Mouse (Mus musculus) bone marrow, adult 2 months (tissue): Measurements from ENCODE around the gene Rfx8. TPM values are rescaled to one million over a fixed set of nuclear protein-coding genes. Genes with fewer than 3 reads are reported as not detected.

Experiments used
- H3K27ac ChIP-seq: fragments of 200-500 bp; 2 replicates; pipeline ENCODE4 v1.5.1; 2012; ENCODE audit warnings: low read depth, mild to moderate bottlenecking, control low read depth, inconsistent platforms, low read length; ENCODE audit not compliant: control insufficient read depth, poor library complexity, insufficient read depth
- H3K4me1 ChIP-seq: fragments of 200-500 bp; 2 replicates; pipeline ENCODE4 v1.6.1; 2011; ENCODE audit warnings: low read length; ENCODE audit not compliant: control insufficient read depth, insufficient read depth
- H3K4me3 ChIP-seq: fragments of 200-500 bp; replicated peaks from 2 replicates; pipeline ENCODE3; 2011; ENCODE audit warnings: mild to moderate bottlenecking, low read depth, low read length, control low read depth; ENCODE audit not compliant: control insufficient read depth
- CTCF ChIP-seq: fragments of 200-500 bp; IDR thresholded peaks from 2 replicates; pipeline ENCODE4 v1.5.1; 2011; ENCODE audit warnings: low read length, control low read depth; ENCODE audit not compliant: control insufficient read depth, insufficient read depth
- POLR2A ChIP-seq: fragments of 200-500 bp; IDR thresholded peaks from 2 replicates; pipeline ENCODE4 v1.6.1; 2011; ENCODE audit warnings: low read depth, mild to moderate bottlenecking, control low read depth, low read length, borderline replicate concordance; ENCODE audit not compliant: control insufficient read depth
- WGBS: fragments of 180-500 bp; shearing (Covaris S2); methylation state at CpG from one replicate; pipeline ENCODE4 v1.1.7; 2018; 5-methylcytosine and 5-hydroxymethylcytosine counted together
- polyA plus RNA-seq: library from polyadenylated mRNA; stranded (reverse); fragments of >200 nt; gene quantifications from 2 replicates; pipeline ENCODE4 v1.2.4, GENCODE M21; 2011; ENCODE audit warnings: low replicate concordance; ENCODE audit not compliant: missing spikeins, insufficient read depth, insufficient read length

Rfx8 gene
- polyA plus RNA-seq, 1 experiment, result not detected

DNA sequence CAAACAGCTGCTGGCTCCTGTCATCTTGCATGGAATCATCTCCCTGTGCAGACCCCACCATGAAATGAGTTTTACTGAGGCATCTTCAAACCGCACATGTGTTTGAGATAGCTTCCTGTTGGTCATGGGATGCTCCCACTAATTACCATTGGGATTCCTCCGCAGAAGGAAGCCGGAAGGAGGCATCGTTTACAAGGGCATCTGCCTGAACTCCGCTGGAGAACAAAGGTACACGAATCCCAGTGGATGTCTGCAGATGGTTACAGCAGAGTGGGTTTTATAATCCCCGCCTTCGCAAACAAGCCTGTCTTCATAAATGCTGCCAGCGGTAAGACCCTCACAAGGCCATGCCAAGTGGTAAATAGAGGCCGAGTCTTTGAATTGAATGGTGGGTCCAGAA lies 11.3 kb upstream of the Rfx8 start:
- WGBS, result 78% methylated on average over 10 of the region's 10 CpGs
- no peak overlapping the region for H3K27ac ChIP-seq
- H3K4me1 ChIP-seq, result peaks cover 5% of the 10 kb centered on the region
- no peak overlapping the region for H3K4me3 ChIP-seq
- no peak for TF ChIP-seq CTCF
- TF ChIP-seq POLR2A, result no peak

DNA sequence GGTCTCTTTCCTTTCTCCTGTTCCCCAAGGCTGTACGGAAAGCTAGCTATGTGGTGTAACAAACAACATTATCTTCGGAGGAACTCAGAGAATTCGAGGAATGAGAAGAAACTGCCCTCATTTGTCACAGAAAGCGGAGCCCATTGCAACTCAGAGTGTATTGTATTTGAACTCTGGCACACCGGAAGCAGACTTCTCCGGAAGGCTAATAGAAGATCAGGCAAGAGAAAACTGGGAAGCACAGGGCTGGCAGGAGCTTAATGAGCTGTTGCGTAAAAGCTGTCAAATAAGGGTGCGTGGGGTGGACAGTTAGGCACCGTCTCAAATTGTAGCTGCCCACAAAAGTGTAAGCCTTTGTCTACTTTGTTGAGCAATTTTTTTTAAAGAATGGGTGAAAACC lies 10.7 kb upstream of the Rfx8 start:
- 40% methylated on average over 9 of the region's 9 CpGs for WGBS
- H3K4me3 ChIP-seq, result no peak overlapping the region
- peaks cover 5% of the 10 kb centered on the region for H3K4me1 ChIP-seq
- no peak overlapping the region for H3K27ac ChIP-seq
- no peak for TF ChIP-seq CTCF
- no peak for TF ChIP-seq POLR2A

DNA sequence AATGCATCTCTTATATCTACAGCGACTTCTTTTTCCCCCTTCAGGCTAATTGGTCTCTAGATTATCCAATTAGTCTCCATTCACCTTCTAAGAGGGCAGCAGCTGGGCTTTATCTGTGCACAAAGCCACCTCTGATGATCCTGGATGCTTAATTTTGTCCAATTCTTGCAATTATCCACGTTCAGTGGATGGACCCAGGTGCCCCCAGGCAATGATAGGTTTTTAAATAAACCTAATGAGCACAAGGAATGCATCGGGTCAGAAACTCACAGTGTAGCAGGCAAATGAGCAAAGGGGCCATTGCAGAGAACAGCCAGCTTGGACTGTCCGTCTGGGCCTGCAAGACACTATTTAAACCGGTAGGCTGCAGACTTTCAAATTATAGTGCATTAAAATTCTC lies 10.1 kb upstream of the Rfx8 start:
- H3K27ac ChIP-seq, result no peak overlapping the region
- WGBS, result 77% methylated on average over 5 of the region's 5 CpGs
- TF ChIP-seq CTCF, result no peak
- no peak for TF ChIP-seq POLR2A
- H3K4me1 ChIP-seq, result peaks cover 5% of the 10 kb centered on the region
- H3K4me3 ChIP-seq, result no peak overlapping the region

DNA sequence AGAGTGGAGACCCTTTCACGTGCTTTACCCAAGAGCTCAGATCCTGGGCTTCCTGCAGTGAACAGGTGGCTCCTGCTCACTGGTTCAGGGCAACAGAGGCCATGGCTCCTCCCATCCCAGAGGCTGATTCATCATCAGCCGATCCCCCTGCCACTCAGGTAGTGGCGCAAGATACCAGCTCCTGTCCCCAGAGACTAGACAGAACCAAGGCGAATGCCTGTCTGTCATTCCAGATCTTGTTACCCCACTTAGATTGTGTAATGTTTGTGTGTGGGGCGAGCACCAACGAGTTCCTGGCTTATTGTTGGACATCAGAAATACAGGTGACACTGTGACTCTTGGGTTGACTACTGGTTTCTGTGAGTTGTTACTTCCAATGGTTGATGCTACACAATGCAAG lies 9.1 kb upstream of the Rfx8 start:
- Histone ChIP-seq H3K4me3 (no peak overlapping the region), H3K27ac (no peak overlapping the region), H3K4me1 (peaks cover 3% of the 10 kb centered on the region)
- no peak for TF ChIP-seq POLR2A
- no peak for TF ChIP-seq CTCF
- 45% methylated on average over 6 of the region's 6 CpGs for WGBS

DNA sequence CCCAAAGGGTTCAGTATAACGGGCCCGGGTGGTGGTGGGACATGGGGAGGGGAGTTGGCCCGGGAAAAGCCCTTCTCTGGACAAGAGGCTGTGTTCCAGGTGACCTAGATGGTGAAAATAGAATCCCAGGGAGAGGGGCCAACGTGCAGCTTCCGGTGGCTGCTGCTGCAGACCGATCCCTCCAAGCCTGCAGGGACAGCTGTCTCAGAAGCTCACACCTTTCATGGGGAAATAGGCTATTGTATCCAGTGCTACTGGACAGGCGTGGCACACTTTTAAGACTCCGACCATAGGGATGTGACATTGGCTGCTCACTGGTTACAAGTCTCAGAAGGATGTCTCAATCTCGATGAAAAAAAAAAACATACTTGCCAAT lies 542 bp upstream of the Rfx8 start:
- TF ChIP-seq POLR2A (no peak), CTCF (no peak)
- H3K4me1 ChIP-seq, result no peaks in the 10 kb centered on the region
- 34% methylated on average over 9 of the region's 9 CpGs for WGBS
- no peak overlapping the region for H3K4me3 ChIP-seq
- no peak overlapping the region for H3K27ac ChIP-seq

DNA sequence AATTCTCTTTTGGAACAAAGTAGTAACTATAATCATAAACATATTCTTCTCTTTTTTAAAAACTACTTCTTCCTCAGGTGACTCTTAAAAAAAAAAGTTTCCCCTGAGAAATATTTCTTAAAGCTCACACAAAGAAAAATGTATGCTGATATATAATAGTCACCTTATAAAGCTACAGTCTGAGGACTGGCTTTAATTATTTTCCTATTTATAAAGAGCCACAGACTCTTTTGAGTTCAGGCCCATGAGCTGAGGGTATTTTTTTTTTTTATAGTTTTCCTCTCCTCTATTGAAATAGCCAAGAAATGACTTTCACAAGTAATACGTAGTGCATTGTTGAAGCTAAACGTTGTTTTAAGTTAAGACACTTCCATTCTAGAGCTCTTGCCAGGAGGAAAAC lies 611 bp downstream of the Rfx8 start:
- TF ChIP-seq POLR2A (no peak), CTCF (no peak)

DNA sequence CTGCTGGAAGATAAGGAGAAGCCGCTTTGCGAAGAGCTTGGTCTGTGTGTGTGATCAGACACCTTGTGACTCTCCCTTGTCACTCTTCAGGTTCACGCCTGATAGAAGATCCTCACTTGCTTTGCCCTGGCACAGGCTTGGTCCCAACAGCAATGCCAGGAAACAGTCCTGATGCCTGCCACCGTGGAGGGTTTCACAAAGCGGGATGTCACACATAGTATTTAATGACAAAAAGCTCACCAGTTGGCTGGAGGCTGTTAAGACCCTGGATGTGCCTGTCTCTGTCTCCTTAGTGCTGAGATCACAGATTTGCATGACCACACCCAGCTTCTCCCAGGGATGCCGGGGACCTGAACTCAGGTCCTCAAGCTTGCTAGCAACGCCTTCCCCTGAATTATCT lies 5.2 kb downstream of the Rfx8 start:
- WGBS, result 82% methylated on average over 7 of the region's 7 CpGs
- no peak overlapping the region for H3K4me3 ChIP-seq
- TF ChIP-seq POLR2A, result no peak
- no peak for TF ChIP-seq CTCF
- H3K27ac ChIP-seq, result no peak overlapping the region
- H3K4me1 ChIP-seq, result peaks cover 2% of the 10 kb centered on the region; the same call in 1 of the 2 replicates

More for the DNA sequence above, 611 bp downstream of the Rfx8 start:
- H3K4me1 ChIP-seq, result no peaks in the 10 kb centered on the region
- no peak overlapping the region for H3K27ac ChIP-seq
- 41% methylated on average over 2 of the region's 2 CpGs for WGBS
- no peak overlapping the region for H3K4me3 ChIP-seq

DNA sequence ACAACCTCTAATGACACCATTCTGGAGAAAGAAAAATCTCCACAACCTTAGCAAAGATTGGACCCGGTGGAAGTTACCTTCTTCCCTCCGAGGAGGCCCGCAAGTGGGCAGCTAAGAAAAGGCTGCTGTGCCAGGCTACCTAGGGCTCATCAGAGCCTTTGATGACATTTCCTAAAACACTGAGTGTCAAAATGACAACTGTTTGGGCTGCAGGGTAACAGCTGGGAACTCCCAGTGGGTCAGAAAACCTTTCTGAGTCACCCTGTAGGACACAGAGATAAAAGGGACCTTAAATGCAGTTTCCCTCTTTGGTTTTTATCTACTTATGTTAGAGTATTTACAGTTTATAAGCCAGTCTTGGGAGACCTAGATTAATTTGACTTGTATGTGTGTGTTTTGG lies 6.1 kb downstream of the Rfx8 start:
- H3K27ac ChIP-seq, result no peak overlapping the region
- H3K4me1 ChIP-seq, result peaks cover 2% of the 10 kb centered on the region; the same call in 1 of the 2 replicates
- TF ChIP-seq CTCF (no peak), POLR2A (no peak)
- H3K4me3 ChIP-seq, result no peak overlapping the region
- WGBS, result 55% methylated on average over 3 of the region's 3 CpGs

DNA sequence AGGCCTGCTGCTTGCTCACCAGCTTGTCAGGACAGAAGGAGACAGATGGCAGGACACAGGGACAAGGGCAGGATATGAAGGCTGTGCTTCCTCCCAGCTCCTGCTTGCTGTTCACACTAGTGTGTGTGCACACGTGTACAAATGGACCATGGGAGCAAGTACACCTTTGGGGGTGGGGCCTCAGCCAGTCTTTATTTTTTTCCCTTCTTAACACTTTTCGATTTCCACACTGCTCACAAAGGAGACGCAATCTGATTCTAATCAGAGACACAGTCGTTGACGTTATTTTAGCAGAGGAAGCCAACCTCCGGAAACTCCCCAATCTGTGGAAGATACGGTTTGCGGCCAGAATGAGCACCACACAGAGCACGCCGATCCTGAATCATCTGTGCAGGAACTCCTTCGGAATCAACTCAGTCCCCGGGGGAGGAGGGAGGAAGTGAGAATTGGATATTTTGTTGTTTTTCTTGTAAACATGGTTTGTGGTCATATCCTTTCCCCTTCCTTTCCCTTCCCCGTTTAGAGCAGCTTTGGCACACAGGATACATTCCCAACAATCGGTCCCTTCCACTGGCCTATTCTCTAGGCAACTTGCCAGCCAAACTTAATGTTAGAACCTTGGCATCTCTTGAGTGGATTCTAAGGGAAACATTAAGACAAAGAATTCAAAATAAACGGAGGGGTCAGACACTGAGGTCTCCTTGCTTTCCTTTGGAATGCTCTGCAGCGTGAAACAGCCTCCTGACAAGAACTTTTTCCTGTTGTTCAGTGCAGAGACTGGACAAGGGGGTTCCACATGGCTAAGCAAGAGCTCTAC lies 6.7 kb downstream of the Rfx8 start:
- Histone ChIP-seq H3K4me1 (peaks cover 2% of the 10 kb centered on the region; the same call in 1 of the 2 replicates), H3K27ac (no peak overlapping the region; the same call in 1 of the 2 replicates), H3K4me3 (no peak overlapping the region)
- WGBS, result 15% methylated on average over 16 of the region's 16 CpGs
- TF ChIP-seq CTCF, result no peak
- TF ChIP-seq POLR2A, result no peak
